Mouse (Mus musculus) erythroblast, embryonic 14.5 days (primary cell): ENCODE measurements around the gene Foxd3.

Source experiments
- GATA1 ChIP-seq: IDR thresholded peaks from 2 replicates; pipeline ENCODE4 v1.6.1; 2012; ENCODE audit warnings: low read length, inconsistent platforms, mixed read lengths
- TAL1 ChIP-seq: IDR thresholded peaks from 3 replicates; pipeline ENCODE4 v1.6.1; 2012; ENCODE audit warnings: low read length, inconsistent platforms, mixed read lengths

GRCm38 (mm10) chr4:99675191-99675590 is 19.1 kb downstream of the Foxd3 start:
- TF ChIP-seq GATA1: no peak
- no peak for TF ChIP-seq TAL1
